Mouse (Mus musculus) embryonic facial prominence, embryonic 14.5 days (tissue): ENCODE data around the gene Nsd1. TPM values are rescaled to one million over a fixed set of nuclear protein-coding genes. Genes with fewer than 3 reads are reported as not detected.

ENCODE experiments used
- ATAC-seq: fragments of 200-750 bp; cut with Nextera tagmentation; 2 replicates; pipeline ENCODE4 v1.8.0; 2017; ENCODE audit warnings: low read depth, moderate number of reproducible peaks, moderate TSS enrichment
- DNase-seq: peaks from one replicate; pipeline ENCODE4 v3.0.0-alpha.2; 2015; ENCODE audit warnings: low spot score
- H3K27ac ChIP-seq: fragments of 300-500 bp; sonication (generic); replicated peaks from 2 replicates; pipeline ENCODE4 v1.5.1; 2014; ENCODE audit warnings: low read depth, mild to moderate bottlenecking, low read length, moderate library complexity
- H3K27me3 ChIP-seq: fragments of 300-500 bp; sonication (generic); replicated peaks from 2 replicates; pipeline ENCODE4 v1.6.1; 2014; ENCODE audit warnings: low read length; ENCODE audit not compliant: control insufficient read depth, insufficient read depth
- H3K36me3 ChIP-seq: fragments of 300-500 bp; sonication (generic); 2 replicates; pipeline ENCODE4 v1.6.1; 2014; ENCODE audit warnings: low read length, mixed read lengths; ENCODE audit not compliant: control insufficient read depth, insufficient read depth
- H3K4me1 ChIP-seq: fragments of 300-500 bp; sonication (generic); 2 replicates; pipeline ENCODE4 v1.6.1; 2014; ENCODE audit warnings: antibody characterized with exemption, low read length; ENCODE audit not compliant: control insufficient read depth, insufficient read depth
- H3K4me2 ChIP-seq: fragments of 300-500 bp; sonication (generic); 2 replicates; pipeline ENCODE4 v1.6.1; 2014; ENCODE audit warnings: low read depth, mild to moderate bottlenecking, low read length, moderate library complexity, mixed read lengths
- H3K4me3 ChIP-seq: fragments of 300-500 bp; sonication (generic); 2 replicates; pipeline ENCODE4 v1.5.1; 2014; ENCODE audit warnings: low read depth, mild to moderate bottlenecking, low read length
- H3K9ac ChIP-seq: fragments of 300-500 bp; sonication (generic); 2 replicates; pipeline ENCODE4 v1.6.1; 2014; ENCODE audit warnings: low read depth, mild to moderate bottlenecking, low read length, moderate library complexity, mixed read lengths
- H3K9me3 ChIP-seq: fragments of 300-500 bp; sonication (generic); 2 replicates; pipeline ENCODE4 v1.6.1; 2016; ENCODE audit warnings: low read length; ENCODE audit not compliant: control insufficient read depth
- WGBS: fragments of 180-500 bp; shearing (Covaris S2); extraction: QIAGEN DNeasy Blood & Tissue Kit; methylation state at CpG from one replicate; pipeline ENCODE4 v1.1.7; 2014; 5-methylcytosine and 5-hydroxymethylcytosine counted together
- polyA plus RNA-seq: library from polyadenylated mRNA; unstranded; fragments of >200 nt; fragmentation: Nextera tagmentation; extraction: Ambion mirVana; gene quantifications from 2 replicates; pipeline ENCODE4 v1.2.1, GENCODE M21; 2014

The Nsd1 gene
- polyA plus RNA-seq, 1 experiment from 2014 or later: 55.0 TPM

- ATAC-seq: no peak
- Histone ChIP-seq H3K36me3 (peaks cover 49% of the 10 kb centered on the region), H3K9me3 (no peaks in the 10 kb centered on the region), H3K27ac (no peak overlapping the region), H3K4me1 (no peaks in the 10 kb centered on the region), H3K4me3 (no peak overlapping the region), H3K4me2 (no peak overlapping the region), H3K27me3 (no peaks in the 10 kb centered on the region), H3K9ac (no peak overlapping the region)
- DNase-seq: no peak
- 63% methylated on average over 3 of the region's 3 CpGs for WGBS
Measured at GRCm38 (mm10) chr13:55255052-55255652, 45.6 kb downstream of the Nsd1 start.

DNA sequence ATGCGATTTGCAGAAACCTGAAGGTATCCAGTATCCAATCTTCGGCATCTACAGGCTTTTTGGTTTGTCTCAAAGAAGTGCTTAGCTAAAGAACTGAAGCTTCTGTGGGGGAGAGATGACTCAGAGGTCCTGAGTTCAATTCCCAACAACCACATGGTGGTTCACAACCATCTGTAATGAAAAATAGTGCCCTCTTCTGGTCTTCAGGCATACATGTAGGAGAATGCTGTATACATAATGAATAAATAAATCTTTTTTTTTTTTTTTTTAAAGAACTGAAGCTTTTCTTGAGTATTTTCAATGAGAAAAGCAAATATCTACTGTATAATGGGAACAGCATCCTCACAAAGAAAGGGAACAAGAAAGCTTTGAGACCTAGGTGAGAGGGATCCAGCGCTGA is 49.1 kb downstream of the Nsd1 start:
- DNase-seq: no peak
- H3K9ac ChIP-seq: no peak overlapping the region
- no peaks in the 10 kb centered on the region for H3K9me3 ChIP-seq
- H3K4me2 ChIP-seq: no peak overlapping the region
- peaks cover 58% of the 10 kb centered on the region for H3K36me3 ChIP-seq
- WGBS: 95% methylated on average over 3 of the region's 3 CpGs
- H3K4me3 ChIP-seq: no peak overlapping the region
- no peak overlapping the region for H3K27ac ChIP-seq
- no peaks in the 10 kb centered on the region for H3K27me3 ChIP-seq
- H3K4me1 ChIP-seq: no peaks in the 10 kb centered on the region
- no peak for ATAC-seq

DNA sequence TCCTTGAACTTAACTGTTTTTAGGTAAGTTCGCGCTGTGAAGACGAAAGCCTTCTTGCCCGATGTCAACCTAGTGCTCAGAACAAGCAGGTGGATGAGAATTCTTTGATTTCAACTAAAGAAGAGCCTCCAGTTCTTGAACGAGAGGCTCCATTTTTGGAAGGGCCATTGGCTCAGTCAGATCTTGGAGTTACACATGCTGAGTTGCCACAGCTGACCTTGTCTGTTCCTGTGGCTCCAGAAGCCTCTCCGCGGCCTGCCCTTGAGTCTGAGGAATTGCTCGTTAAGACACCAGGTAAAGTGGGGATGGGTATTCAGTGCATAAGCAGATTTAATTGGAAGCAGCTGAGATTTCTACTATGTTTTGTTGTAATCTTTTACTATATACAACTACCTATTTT is 51.9 kb downstream of the Nsd1 start:
- Histone ChIP-seq H3K4me2 (no peak overlapping the region), H3K4me3 (no peak overlapping the region), H3K36me3 (peaks cover 69% of the 10 kb centered on the region), H3K9ac (no peak overlapping the region), H3K27me3 (no peaks in the 10 kb centered on the region), H3K27ac (no peak overlapping the region), H3K9me3 (no peaks in the 10 kb centered on the region), H3K4me1 (no peaks in the 10 kb centered on the region)
- WGBS: 95% methylated on average over 8 of the region's 8 CpGs
- DNase-seq: no peak
- ATAC-seq: no peak

DNA sequence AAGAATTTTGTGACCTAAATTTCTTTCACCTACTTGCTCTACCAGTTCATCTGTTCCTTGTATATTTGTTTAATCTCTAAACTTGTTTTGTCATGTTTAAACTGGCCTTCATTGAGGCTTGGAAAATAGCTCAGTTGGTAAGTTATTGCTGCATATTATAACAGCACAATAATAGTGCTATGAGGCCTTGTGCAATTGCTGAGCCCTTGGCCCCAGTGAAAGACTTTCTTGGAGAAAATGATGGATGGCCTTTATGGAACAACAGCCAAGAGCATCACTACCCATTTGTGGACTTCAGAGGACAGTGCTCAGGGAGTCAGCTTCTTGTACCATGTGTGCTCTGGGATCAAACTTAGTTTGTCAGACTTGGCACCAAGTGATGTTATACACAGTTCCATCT is 52.5 kb downstream of the Nsd1 start:
- no peaks in the 10 kb centered on the region for H3K4me1 ChIP-seq

GRCm38 (mm10) chr13:55277203-55277602 is 67.6 kb downstream of the Nsd1 start:
- no peaks in the 10 kb centered on the region for H3K9me3 ChIP-seq
- WGBS: 58% methylated on average over 5 of the region's 5 CpGs
- H3K4me1 ChIP-seq: no peaks in the 10 kb centered on the region
- no peak for ATAC-seq
- H3K36me3 ChIP-seq: peaks cover 65% of the 10 kb centered on the region
- no peak overlapping the region for H3K27ac ChIP-seq
- no peaks in the 10 kb centered on the region for H3K27me3 ChIP-seq
- DNase-seq: peak; percentile 9
- H3K4me2 ChIP-seq: no peak overlapping the region
- no peak overlapping the region for H3K4me3 ChIP-seq
- no peak overlapping the region for H3K9ac ChIP-seq

More for the DNA sequence above, 52.5 kb downstream of the Nsd1 start:
- no peak for DNase-seq
- no peak for ATAC-seq
- H3K9ac ChIP-seq: no peak overlapping the region
- H3K27me3 ChIP-seq: no peaks in the 10 kb centered on the region
- H3K4me3 ChIP-seq: no peak overlapping the region
- no peaks in the 10 kb centered on the region for H3K9me3 ChIP-seq
- no peak overlapping the region for H3K27ac ChIP-seq
- H3K36me3 ChIP-seq: peaks cover 64% of the 10 kb centered on the region
- H3K4me2 ChIP-seq: no peak overlapping the region

GRCm38 (mm10) chr13:55277646-55278045 is 68.1 kb downstream of the Nsd1 start:
- Histone ChIP-seq H3K9ac (no peak overlapping the region), H3K27me3 (no peaks in the 10 kb centered on the region), H3K9me3 (no peaks in the 10 kb centered on the region), H3K4me2 (no peak overlapping the region), H3K27ac (no peak overlapping the region), H3K36me3 (peaks cover 66% of the 10 kb centered on the region), H3K4me1 (no peaks in the 10 kb centered on the region), H3K4me3 (no peak overlapping the region)
- 91% methylated on average over 5 of the region's 5 CpGs for WGBS
- ATAC-seq: no peak
- no peak for DNase-seq

DNA sequence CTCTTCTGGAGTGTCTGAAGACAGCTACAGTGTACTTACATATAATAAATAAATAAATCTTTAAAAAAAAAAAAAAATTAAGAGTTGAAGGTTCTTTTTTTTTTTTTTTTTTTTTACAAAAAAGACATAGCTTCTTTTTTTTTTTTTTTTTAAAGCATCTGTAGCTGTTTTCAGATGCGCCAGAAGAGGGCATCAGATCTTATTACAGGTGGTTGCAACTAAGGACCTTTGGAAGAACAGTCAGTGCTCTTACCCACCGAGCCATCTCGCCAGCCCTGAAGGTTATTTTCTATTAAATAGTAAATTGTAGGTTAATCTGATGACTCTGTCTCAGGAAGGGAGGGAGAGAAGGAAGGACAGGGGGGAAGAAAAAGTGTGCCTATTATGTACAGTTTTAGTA is 79.3 kb downstream of the Nsd1 start:
- DNase-seq: no peak
- Histone ChIP-seq H3K27me3 (no peaks in the 10 kb centered on the region), H3K27ac (no peak overlapping the region), H3K36me3 (peaks cover 86% of the 10 kb centered on the region), H3K4me3 (no peak overlapping the region), H3K4me1 (no peaks in the 10 kb centered on the region), H3K9ac (no peak overlapping the region), H3K4me2 (no peak overlapping the region), H3K9me3 (no peaks in the 10 kb centered on the region)
- ATAC-seq: no peak
- WGBS: 78% methylated on average over 3 of the region's 3 CpGs

GRCm38 (mm10) chr13:55296760-55297159 is 87.2 kb downstream of the Nsd1 start:
- no peaks in the 10 kb centered on the region for H3K4me1 ChIP-seq
- no peaks in the 10 kb centered on the region for H3K9me3 ChIP-seq
- peaks cover 89% of the 10 kb centered on the region for H3K36me3 ChIP-seq
- ATAC-seq: no peak
- H3K27ac ChIP-seq: no peak overlapping the region
- DNase-seq: no peak
- 93% methylated on average over 1 of the region's 1 CpGs for WGBS
- no peak overlapping the region for H3K9ac ChIP-seq
- H3K4me3 ChIP-seq: no peak overlapping the region
- H3K27me3 ChIP-seq: no peaks in the 10 kb centered on the region
- H3K4me2 ChIP-seq: no peak overlapping the region

DNA sequence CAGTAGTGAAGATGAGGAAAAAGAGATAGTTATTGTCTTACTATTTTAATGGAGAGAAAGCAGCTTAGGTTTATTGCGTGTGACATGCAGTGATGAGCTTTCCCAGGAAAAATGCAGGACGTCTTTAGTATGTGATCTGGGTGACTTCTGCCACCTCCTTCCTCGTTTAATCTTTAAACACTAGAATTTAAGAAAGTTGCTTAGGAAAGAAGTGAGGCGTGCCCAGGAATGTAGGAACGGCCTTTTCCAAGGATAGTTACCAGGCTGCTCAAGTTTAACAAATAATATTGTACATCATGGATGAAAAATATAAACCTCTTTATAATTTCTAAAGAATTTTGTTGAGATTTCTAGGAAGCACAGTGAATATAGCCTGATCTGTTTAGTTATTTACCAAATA is 91.3 kb downstream of the Nsd1 start:
- 92% methylated on average over 5 of the region's 5 CpGs for WGBS
- Histone ChIP-seq H3K9me3 (no peaks in the 10 kb centered on the region), H3K27ac (no peak overlapping the region), H3K4me1 (no peaks in the 10 kb centered on the region), H3K27me3 (no peaks in the 10 kb centered on the region), H3K4me3 (no peak overlapping the region), H3K4me2 (no peak overlapping the region), H3K9ac (no peak overlapping the region), H3K36me3 (peaks cover 87% of the 10 kb centered on the region)
- ATAC-seq (no peak), DNase-seq (no peak)
